Comparison of ENCODE assay signal across 7 mouse cellular contexts in genomic region chr9:41935979-41936378, GRCm38 (mm10).
DNase-seq lines count a peak whose midpoint lies in the region; ATAC-seq and TF ChIP-seq lines count a peak whose summit lies in the region.

No protein-coding gene starts in this region.

- TF ChIP-seq EP300 in liver, embryonic 14.5 days (IDR thresholded peaks at IDR 0.05; ENCODE audit: low read depth) = no peak

- H3K36me3 ChIP-seq in neural tube, embryonic 11.5 days (ENCODE audit: control insufficient read depth, insufficient read depth, low read length) = no peaks in the 10 kb centered on the region
- no peaks in the 10 kb centered on the region for H3K36me3 ChIP-seq in forebrain, postnatal 0 days (ENCODE audit: insufficient read depth)
- H3K36me3 ChIP-seq in liver, embryonic 14.5 days (replicated peaks; ENCODE audit: control insufficient read depth, insufficient read depth, low read depth) = no peaks in the 10 kb centered on the region

- WGBS in neural tube, embryonic 11.5 days = under 1% methylated on average over 8 of the region's 10 CpGs
- WGBS in forebrain, postnatal 0 days = 2% methylated on average over 10 of the region's 10 CpGs
- 4% methylated on average over 10 of the region's 10 CpGs for WGBS in liver, embryonic 14.5 days (ENCODE audit: insufficient replicate concordance)

- no peak for TF ChIP-seq CTCF in forebrain, postnatal 0 days (IDR thresholded peaks at IDR 0.05; ENCODE audit: low read depth)
- no peak for TF ChIP-seq CTCF in liver, embryonic 14.5 days (IDR thresholded peaks at IDR 0.05; ENCODE audit: low read depth)

- peak overlapping the region; percentile 83 for H3K9ac ChIP-seq in neural tube, embryonic 11.5 days (ENCODE audit: low read length)
- peak overlapping the region; percentile 79 for H3K9ac ChIP-seq in forebrain, postnatal 0 days
- no peak overlapping the region for H3K9ac ChIP-seq in liver, embryonic 14.5 days (replicated peaks)

- H3K9me3 ChIP-seq in neural tube, embryonic 11.5 days (ENCODE audit: control insufficient read depth, low read length) = no peaks in the 10 kb centered on the region
- no peaks in the 10 kb centered on the region for H3K9me3 ChIP-seq in forebrain, postnatal 0 days (ENCODE audit: low read length)
- no peaks in the 10 kb centered on the region for H3K9me3 ChIP-seq in liver, embryonic 14.5 days (ENCODE audit: control insufficient read depth, low read length)

- peaks cover 16% of the 10 kb centered on the region for H3K4me1 ChIP-seq in neural tube, embryonic 11.5 days (ENCODE audit: control insufficient read depth, insufficient read depth, low read length)
- peaks cover 31% of the 10 kb centered on the region for H3K4me1 ChIP-seq in forebrain, postnatal 0 days (ENCODE audit: insufficient read depth)
- 0 out of 4 replicates have a peak, but pooled peaks cover 0 to 2% of the 10 kb centered on the region in 2 experiments for H3K4me1 ChIP-seq in liver, embryonic 14.5 days (replicated peaks; ENCODE audit: control insufficient read depth in 2 of 2, insufficient read depth in 2 of 2, low read length in 1 of 2)

- no peaks in the 10 kb centered on the region for H3K27me3 ChIP-seq in neural tube, embryonic 11.5 days (ENCODE audit: control insufficient read depth, insufficient read depth, low read length)
- no peaks in the 10 kb centered on the region for H3K27me3 ChIP-seq in forebrain, postnatal 0 days (ENCODE audit: insufficient read depth, low read length)
- no peaks in the 10 kb centered on the region for H3K27me3 ChIP-seq in liver, embryonic 14.5 days (ENCODE audit: control insufficient read depth, insufficient read depth, low read length)

- no peak for DNase-seq in neural tube, embryonic 11.5 days (ENCODE audit: low spot score)
- no peak for DNase-seq in neural tube, embryonic 10.5 days (ENCODE audit: extremely low spot score, low spot score)
- DNase-seq in forebrain, postnatal 0 days = peak; percentile 72
- DNase-seq in liver, embryonic 14.5 days (ENCODE audit: low read depth in 3 of 3, low spot score in 3 of 3) = no peak
- DNase-seq in frontal cortex, postnatal 25 days (ENCODE audit: low spot score in 2 of 2) = no peak
- no peak for DNase-seq in left cerebral cortex, adult 18-20 months (ENCODE audit: low spot score in 2 of 2)
- no peak for DNase-seq in spleen, postnatal 4 days (ENCODE audit: low spot score in 2 of 2)

- peak overlapping the region; percentile 75 for H3K4me2 ChIP-seq in neural tube, embryonic 11.5 days (ENCODE audit: low read depth)
- peak overlapping the region; percentile 85 for H3K4me2 ChIP-seq in forebrain, postnatal 0 days (ENCODE audit: low read depth)
- peak overlapping the region; percentile 39; the same call in 1 of the 2 replicates for H3K4me2 ChIP-seq in liver, embryonic 14.5 days (ENCODE audit: low read depth)

- H3K4me3 ChIP-seq in neural tube, embryonic 11.5 days (ENCODE audit: low read depth, low read length) = peak overlapping the region; percentile 31
- H3K4me3 ChIP-seq in forebrain, postnatal 0 days (ENCODE audit: low read depth, low read length) = peak overlapping the region; percentile 34
- H3K4me3 ChIP-seq in liver, embryonic 14.5 days (ENCODE audit: insufficient read depth in 1 of 2, low read depth in 2 of 2, low read length in 2 of 2) = no peak overlapping the region

- peak; percentile 76 for ATAC-seq in neural tube, embryonic 11.5 days (ENCODE audit: insufficient read depth, low FRiP score, low TSS enrichment)
- peak; percentile 41 for ATAC-seq in forebrain, postnatal 0 days
- ATAC-seq in liver, embryonic 14.5 days (ENCODE audit: insufficient read depth) = no peak

- H3K27ac ChIP-seq in neural tube, embryonic 11.5 days (ENCODE audit: low read depth, low read length) = peak overlapping the region; percentile 96
- peak overlapping the region; percentile 97 for H3K27ac ChIP-seq in forebrain, postnatal 0 days (ENCODE audit: low read depth, low read length)
- no peak overlapping the region for H3K27ac ChIP-seq in liver, embryonic 14.5 days

Comparison
In these comparisons a context has a peak if more than half of its experiments do, and no peak if none do; other contexts are left out.
1. H3K4me3 ChIP-seq: peak in neural tube, embryonic 11.5 days (single experiment) and forebrain, postnatal 0 days (single experiment); none in liver, embryonic 14.5 days (0 of 2).
2. Peak in every context shown above with its lines, with median percentiles within 50 percentile points of each other: H3K4me2 ChIP-seq.